Mouse (Mus musculus) ES-E14 (cell line): Measurements from ENCODE around the gene Elfn2. TPM values are rescaled to one million over a fixed set of nuclear protein-coding genes. Genes with fewer than 3 reads are reported as not detected.

Source experiments
- DNase-seq: peaks from one replicate; pipeline ENCODE4 v3.0.0-alpha.2; 2013; ENCODE audit warnings: low read depth, low spot score
- H3K27ac ChIP-seq: 2 replicates; pipeline ENCODE4 v1.5.1; 2012; ENCODE audit warnings: low read depth, mild to moderate bottlenecking, low read length, moderate library complexity, mixed read lengths; ENCODE audit not compliant: poor library complexity, insufficient read depth, severe bottlenecking
- H3K36me3 ChIP-seq: 2 replicates; pipeline ENCODE4 v1.6.1; 2012; ENCODE audit warnings: mild to moderate bottlenecking, low read length, moderate library complexity, mixed read lengths; ENCODE audit not compliant: control insufficient read depth, poor library complexity, insufficient read depth, severe bottlenecking
- H3K4me1 ChIP-seq, 2 experiments: fragments of 150-350 bp in 1 of 2; sonication (generic) in 1 of 2; 2 replicates each; pipeline ENCODE4 v1.6.1; 2012; ENCODE audit warnings: low read length in 2 of 2, mild to moderate bottlenecking in 1 of 2, mixed read lengths in 1 of 2; ENCODE audit not compliant: control insufficient read depth in 2 of 2, insufficient read depth in 2 of 2, poor library complexity in 1 of 2
- H3K4me3 ChIP-seq, 2 experiments: fragments of 150-350 bp in 1 of 2; sonication (generic) in 1 of 2; 2 replicates each; pipeline ENCODE4 v1.5.1; 2012; ENCODE audit warnings: low read length in 2 of 2, low read depth in 1 of 2, mild to moderate bottlenecking in 1 of 2, mixed read lengths in 1 of 2; ENCODE audit not compliant: insufficient read depth in 1 of 2, poor library complexity in 1 of 2, severe bottlenecking in 1 of 2
- H3K9ac ChIP-seq: 2 replicates; pipeline ENCODE4 v1.6.1; 2012; ENCODE audit warnings: low read depth, mild to moderate bottlenecking, low read length, mixed read lengths; ENCODE audit not compliant: poor library complexity, insufficient read depth, severe bottlenecking
- H3K9me3 ChIP-seq: fragments of 150-350 bp; sonication (generic); 2 replicates; pipeline ENCODE4 v1.6.1; 2012; ENCODE audit warnings: low read depth, mild to moderate bottlenecking, low read length; ENCODE audit not compliant: control insufficient read depth, insufficient read depth
- CHD2 ChIP-seq: IDR thresholded peaks from 2 replicates; pipeline ENCODE4 v1.6.1; 2014; ENCODE audit warnings: mild to moderate bottlenecking, low read depth, low read length, inconsistent platforms
- HCFC1 ChIP-seq: IDR thresholded peaks from 2 replicates; pipeline ENCODE4 v1.6.1; 2012; ENCODE audit warnings: low read length, inconsistent platforms, borderline replicate concordance; ENCODE audit not compliant: insufficient read depth
- MAFK ChIP-seq: IDR thresholded peaks from 2 replicates; pipeline ENCODE4 v1.6.1; 2014; ENCODE audit warnings: mild to moderate bottlenecking, low read depth, low read length, inconsistent platforms; ENCODE audit not compliant: insufficient read depth
- ZC3H11A ChIP-seq: IDR thresholded peaks from 2 replicates; pipeline ENCODE4 v1.6.1; 2012; ENCODE audit warnings: low read depth, mild to moderate bottlenecking, inconsistent platforms, low read length, borderline replicate concordance
- ZNF384 ChIP-seq: IDR thresholded peaks from 2 replicates; pipeline ENCODE4 v1.6.1; 2012; ENCODE audit warnings: low read depth, low read length, inconsistent platforms
- in situ Hi-C, 2 experiments: fragments of 600-800 bp; cut with MboI; formaldehyde crosslinking; loops; one replicate each; pipeline ENCODE4 v1.15.1; 2025; ENCODE audit warnings: low sequenced_read_pairs in 2 of 2, inconsistent platforms in 1 of 2; ENCODE audit not compliant: unreplicated experiment in 2 of 2
- total RNA-seq: library from RNA; depleted of rRNA; stranded (reverse); fragments of 300-350 nt; gene quantifications from 2 replicates; pipeline ENCODE4 v1.2.3, GENCODE M21; 2012; rRNA removed

Elfn2 gene
- 0.09 and 0.53 TPM in 2 replicates for total RNA-seq

DNA sequence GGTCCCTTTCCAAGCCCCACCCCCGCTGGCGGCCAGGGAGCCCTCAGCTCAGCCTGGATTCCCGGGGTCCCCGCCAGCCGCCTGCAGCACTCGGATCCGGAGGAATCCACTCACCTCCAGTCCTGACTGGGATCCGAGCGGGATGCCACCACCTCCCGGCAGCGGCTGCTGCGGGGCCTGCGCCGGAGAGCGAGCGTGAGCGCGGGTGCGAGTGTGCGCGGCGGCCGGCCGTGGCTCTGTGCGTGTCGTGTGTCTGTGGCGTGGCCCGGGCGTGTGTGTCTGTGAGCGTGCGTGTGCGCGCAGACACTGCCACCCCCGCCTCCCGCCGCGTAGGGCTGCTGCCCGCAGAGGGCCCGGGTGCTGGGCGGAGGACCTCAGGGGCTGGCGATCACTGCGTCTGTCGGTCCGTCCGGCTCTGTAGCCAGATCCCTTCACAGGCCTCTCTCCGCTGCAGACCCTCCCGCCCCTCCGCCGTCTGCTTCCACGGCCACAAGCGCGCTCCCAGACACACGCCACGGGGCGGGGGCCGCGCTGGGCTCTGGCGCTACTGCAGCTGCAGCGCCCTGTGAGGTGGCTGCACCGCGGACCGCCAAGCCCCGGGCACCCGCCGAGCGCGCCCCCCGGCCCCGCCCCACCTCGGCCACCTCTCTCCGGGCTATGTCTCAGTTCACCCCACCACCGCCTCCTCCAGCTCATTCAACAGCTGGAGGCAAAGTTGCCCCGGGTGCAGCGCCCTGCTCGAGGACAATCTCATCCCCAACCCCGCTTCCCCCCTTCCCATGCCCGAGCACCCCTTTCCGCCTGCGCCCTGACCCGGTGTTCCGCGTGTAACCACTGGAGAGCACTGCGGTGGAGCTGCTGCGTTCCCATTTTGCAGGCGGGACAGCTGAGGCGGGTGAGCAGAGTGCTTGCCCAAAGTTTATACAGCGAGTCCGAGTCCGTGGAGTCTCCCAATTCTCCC lies at the start of gene Elfn2:
Elfn2 (minus strand) TSS at position 482 of the 961 bp plus-strand sequence.
- Histone ChIP-seq H3K4me1 (peaks cover 0 to 10% of the 10 kb centered on the region in 2 experiments; a peak in 2 of 4 replicates), H3K9ac (peak within 1 kb of the TSS; percentile 27; the same call in 1 of the 2 replicates), H3K9me3 (no peaks in the 10 kb centered on the region), H3K4me3 (peak within 1 kb of the TSS; percentile 42 to 64), H3K36me3 (no peaks in the 10 kb centered on the region), H3K27ac (no peak within 1 kb of the TSS)
- DNase-seq, result no peak
- in situ Hi-C loops, result no loop called here
- TF ChIP-seq ZC3H11A (no peak), MAFK (no peak), HCFC1 (no peak), CHD2 (no peak), ZNF384 (no peak)

DNA sequence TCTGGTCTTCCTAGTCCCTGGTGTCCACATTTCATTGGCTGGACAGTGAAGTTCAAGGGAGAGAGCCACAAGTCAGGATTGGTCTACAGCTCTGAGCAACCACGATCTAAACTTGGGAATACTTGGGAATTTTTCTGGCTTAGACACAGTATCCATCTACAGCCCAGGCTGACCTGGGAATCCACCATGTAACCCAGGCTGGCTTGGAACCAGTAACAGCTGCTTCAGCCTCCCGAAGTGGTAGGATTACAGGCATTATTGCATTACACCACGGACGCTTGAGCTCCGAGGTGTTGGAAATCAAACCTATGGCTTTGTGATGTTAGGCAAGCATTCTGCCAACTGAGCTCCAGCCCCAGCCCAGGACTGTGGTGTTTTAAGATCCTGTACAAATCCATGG lies 45.1 kb upstream of the Elfn2 start:
- Histone ChIP-seq H3K4me3 (no peak overlapping the region), H3K9me3 (no peaks in the 10 kb centered on the region), H3K9ac (no peak overlapping the region), H3K27ac (no peak overlapping the region), H3K4me1 (0 out of 4 replicates have a peak, but pooled peaks cover 0 to 2% of the 10 kb centered on the region in 2 experiments), H3K36me3 (no peaks in the 10 kb centered on the region)
- DNase-seq, result no peak
- TF ChIP-seq ZC3H11A (no peak), CHD2 (no peak), HCFC1 (no peak), MAFK (no peak), ZNF384 (no peak)
- in situ Hi-C loops, result no loop called here

DNA sequence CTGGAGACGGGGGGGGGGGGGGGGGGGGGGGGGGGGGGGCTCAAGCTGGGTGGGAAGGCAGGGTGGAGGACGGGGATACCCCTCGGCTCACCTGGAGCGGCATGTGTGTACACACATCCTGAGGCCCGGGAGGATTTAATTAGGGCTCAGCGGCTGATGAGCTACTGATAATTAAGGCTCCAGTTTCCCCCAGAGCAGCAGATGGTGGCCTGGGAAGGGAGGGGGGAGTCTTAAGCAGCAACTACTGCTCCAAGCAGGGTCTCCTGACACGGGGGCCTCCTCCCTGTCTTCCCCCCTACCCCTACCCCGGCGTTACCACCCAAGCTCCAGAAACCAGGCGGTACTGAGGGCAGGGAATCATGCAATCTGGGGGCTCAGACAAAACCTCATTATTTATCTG lies 44.6 kb upstream of the Elfn2 start:
- no peak for DNase-seq
- H3K9me3 ChIP-seq, result no peaks in the 10 kb centered on the region
- H3K36me3 ChIP-seq, result no peaks in the 10 kb centered on the region
- H3K4me1 ChIP-seq, result 0 out of 4 replicates have a peak, but pooled peaks cover 0 to 2% of the 10 kb centered on the region in 2 experiments
- no peak overlapping the region for H3K9ac ChIP-seq
- TF ChIP-seq ZC3H11A (no peak), MAFK (no peak)
- no peak overlapping the region for H3K27ac ChIP-seq
- no peak overlapping the region for H3K4me3 ChIP-seq
- in situ Hi-C loops, result no loop called here

DNA sequence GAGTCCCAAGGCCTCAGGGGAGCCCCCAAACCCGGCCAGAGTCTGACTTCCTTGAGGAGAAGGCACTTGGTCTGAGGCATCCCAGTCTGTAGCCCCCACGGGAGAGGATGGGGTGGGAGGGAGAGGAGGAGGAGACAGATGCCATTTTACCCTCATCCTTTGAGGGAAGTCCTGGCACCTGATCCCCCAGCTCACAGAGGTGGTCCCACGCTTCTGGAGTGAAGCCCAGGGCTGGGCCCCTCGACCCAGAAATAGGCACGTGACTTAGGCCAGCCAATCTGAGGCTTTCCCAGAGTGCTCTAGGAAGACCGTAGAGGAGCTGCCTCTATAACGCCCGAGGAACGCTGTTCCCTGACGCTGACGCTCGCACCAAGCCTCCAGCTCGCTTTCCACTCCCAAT lies 42.5 kb upstream of the Elfn2 start:
- H3K9me3 ChIP-seq, result no peaks in the 10 kb centered on the region
- no peak overlapping the region for H3K27ac ChIP-seq
- H3K4me3 ChIP-seq, result no peak overlapping the region
- no peak overlapping the region for H3K9ac ChIP-seq
- DNase-seq, result no peak
- no peak for TF ChIP-seq HCFC1
- no peak for TF ChIP-seq CHD2
- no peak for TF ChIP-seq ZNF384
- H3K36me3 ChIP-seq, result no peaks in the 10 kb centered on the region
- in situ Hi-C loops, result no loop called here
- no peaks in the 10 kb centered on the region for H3K4me1 ChIP-seq
